Mouse (Mus musculus) heart, postnatal 4 days (tissue): Measurements from ENCODE around the gene Galt. TPM values are rescaled to one million over a fixed set of nuclear protein-coding genes. Genes with fewer than 3 reads are reported as not detected.
"Not testable (repeated sequence)": the region's sequence is repeated elsewhere in the genome, so short reads cannot be mapped to it uniquely, and the experiment has no call there.

Experiments
- DNase-seq: peaks from one replicate; pipeline ENCODE4 v3.0.0; 2021
- total RNA-seq, 2 experiments: library from RNA; stranded (reverse); gene quantifications; 2 replicates each; pipeline ENCODE4 v1.2.3; 2021

Galt gene
- total RNA-seq, 2 experiments from 2014 or later: 53.4 to 58.8 TPM

GRCm38 (mm10) chr4:41775840-41776239 lies 20.8 kb downstream of the Galt start:
- DNase-seq: not testable (repeated sequence)

GRCm38 (mm10) chr4:41781271-41781670 lies 26.2 kb downstream of the Galt start:
- not testable (repeated sequence) for DNase-seq

- DNase-seq: not testable (repeated sequence)
These were observed 26.9 kb downstream of the Galt start for GRCm38 (mm10) chr4:41781748-41782485.

GRCm38 (mm10) chr4:41782711-41783110 lies 27.7 kb downstream of the Galt start:
- DNase-seq: not testable (repeated sequence)

- not testable (repeated sequence) for DNase-seq
These were observed 28.2 kb downstream of the Galt start for GRCm38 (mm10) chr4:41783197-41783596.

Other genes with a start within 250 kb of the Galt start
- gene 1110017D15Rik, start 237.9 kb upstream of the Galt start, total RNA-seq: not detected
- 10 to 100 TPM; 15.3 to 15.5 TPM for gene Fam219a, start 185.7 kb upstream of the Galt start, total RNA-seq
- 1 to 10 TPM; 1.3 to 1.7 TPM for gene Dnaic1, start 185.5 kb upstream of the Galt start, total RNA-seq
- gene Enho, start 114.9 kb upstream of the Galt start, total RNA-seq: 1 to 10 TPM; 5.5 to 5.8 TPM
- 1 to 10 TPM; 3.9 to 4.0 TPM for gene Cntfr, start 58.1 kb upstream of the Galt start, total RNA-seq
- 10 to 100 TPM; 50.0 to 53.5 TPM for gene Il11ra1, start 55.2 kb upstream of the Galt start, total RNA-seq
- 10 to 100 TPM; 27.8 to 28.6 TPM for gene Rpp25l, start 41.7 kb upstream of the Galt start, total RNA-seq
- 10 to 100 TPM; 77.5 to 86.9 TPM for gene Dctn3, start 32.1 kb upstream of the Galt start, total RNA-seq
- gene Arid3c, start 24.1 kb upstream of the Galt start, total RNA-seq: not detected
- 10 to 100 TPM; 26.8 to 28.9 TPM for gene Sigmar1, start 929 bp downstream of the Galt start, total RNA-seq
- 10 to 100 TPM; 24.7 to 34.9 TPM for gene Ccl27a, start 19.0 kb downstream of the Galt start, total RNA-seq
- not detected for gene Gm21541, start 148.4 kb downstream of the Galt start, total RNA-seq
- gene Gm20878, start 186.3 kb downstream of the Galt start, total RNA-seq: under 1 TPM; 0.70 to 0.83 TPM
- gene Fam205a4, start 210.8 kb downstream of the Galt start, total RNA-seq: under 1 TPM in 1 of 2 experiments, not detected in 1; 0.09 TPM